Mouse (Mus musculus) lung, postnatal 0 days (tissue): ENCODE results near the gene Fmnl3. TPM values are rescaled to one million over a fixed set of nuclear protein-coding genes. Genes with fewer than 3 reads are reported as not detected.

ENCODE experiments used
- ATAC-seq: fragments of 200-750 bp; cut with Nextera tagmentation; 2 replicates; pipeline ENCODE4 v1.8.0; 2017; ENCODE audit warnings: moderate library complexity
- DNase-seq: peaks from one replicate; pipeline ENCODE4 v3.0.0-alpha.2; 2016; ENCODE audit warnings: low spot score
- H3K27ac ChIP-seq: fragments of 300-500 bp; sonication (generic); 2 replicates; pipeline ENCODE4 v1.5.1; 2014; ENCODE audit warnings: antibody characterized with exemption, mild to moderate bottlenecking, low read length, mixed read lengths
- H3K27me3 ChIP-seq: fragments of 300-500 bp; sonication (generic); replicated peaks from 2 replicates; pipeline ENCODE4 v1.6.1; 2014; ENCODE audit warnings: low read length, mixed read lengths; ENCODE audit not compliant: insufficient read depth
- H3K36me3 ChIP-seq: fragments of 300-500 bp; sonication (generic); 2 replicates; pipeline ENCODE4 v1.6.1; 2014; ENCODE audit warnings: low read length, mixed read lengths; ENCODE audit not compliant: insufficient read depth
- H3K4me1 ChIP-seq: fragments of 300-500 bp; sonication (generic); 2 replicates; pipeline ENCODE4 v1.6.1; 2014; ENCODE audit warnings: antibody characterized with exemption, low read depth, low read length, mixed read lengths; ENCODE audit not compliant: insufficient read depth
- H3K4me2 ChIP-seq: fragments of 300-500 bp; sonication (generic); replicated peaks from 2 replicates; pipeline ENCODE4 v1.6.1; 2014; ENCODE audit warnings: low read depth, mild to moderate bottlenecking, low read length, moderate library complexity, mixed read lengths
- H3K4me3 ChIP-seq: fragments of 300-500 bp; sonication (generic); 2 replicates; pipeline ENCODE4 v1.5.1; 2014; ENCODE audit warnings: low read depth, low read length
- H3K9ac ChIP-seq: fragments of 300-500 bp; sonication (generic); replicated peaks from 2 replicates; pipeline ENCODE4 v1.6.1; 2014; ENCODE audit warnings: low read depth, mild to moderate bottlenecking
- H3K9me3 ChIP-seq: fragments of 300-500 bp; sonication (generic); 2 replicates; pipeline ENCODE4 v1.6.1; 2016; ENCODE audit warnings: low read length, mixed read lengths
- CTCF ChIP-seq: IDR thresholded peaks from 2 replicates; pipeline ENCODE4 v1.5.1; 2016; ENCODE audit warnings: antibody characterized with exemption, mild to moderate bottlenecking
- EP300 ChIP-seq: IDR thresholded peaks from 2 replicates; pipeline ENCODE4 v1.6.1; 2016; ENCODE audit warnings: antibody characterized with exemption, mild to moderate bottlenecking, control low read depth
- WGBS: fragments of 180-500 bp; shearing (Covaris S2); extraction: QIAGEN DNeasy Blood & Tissue Kit; methylation state at CpG from one replicate; pipeline ENCODE4 v1.1.7; 2014; 5-methylcytosine and 5-hydroxymethylcytosine counted together
- polyA plus RNA-seq: library from polyadenylated mRNA; unstranded; fragments of >200 nt; fragmentation: Nextera tagmentation; extraction: Ambion mirVana; gene quantifications from 2 replicates; pipeline ENCODE4 v1.2.1, GENCODE M21; 2015

Fmnl3 gene
- polyA plus RNA-seq, 1 experiment from 2014 or later, result 25.8 TPM

DNA sequence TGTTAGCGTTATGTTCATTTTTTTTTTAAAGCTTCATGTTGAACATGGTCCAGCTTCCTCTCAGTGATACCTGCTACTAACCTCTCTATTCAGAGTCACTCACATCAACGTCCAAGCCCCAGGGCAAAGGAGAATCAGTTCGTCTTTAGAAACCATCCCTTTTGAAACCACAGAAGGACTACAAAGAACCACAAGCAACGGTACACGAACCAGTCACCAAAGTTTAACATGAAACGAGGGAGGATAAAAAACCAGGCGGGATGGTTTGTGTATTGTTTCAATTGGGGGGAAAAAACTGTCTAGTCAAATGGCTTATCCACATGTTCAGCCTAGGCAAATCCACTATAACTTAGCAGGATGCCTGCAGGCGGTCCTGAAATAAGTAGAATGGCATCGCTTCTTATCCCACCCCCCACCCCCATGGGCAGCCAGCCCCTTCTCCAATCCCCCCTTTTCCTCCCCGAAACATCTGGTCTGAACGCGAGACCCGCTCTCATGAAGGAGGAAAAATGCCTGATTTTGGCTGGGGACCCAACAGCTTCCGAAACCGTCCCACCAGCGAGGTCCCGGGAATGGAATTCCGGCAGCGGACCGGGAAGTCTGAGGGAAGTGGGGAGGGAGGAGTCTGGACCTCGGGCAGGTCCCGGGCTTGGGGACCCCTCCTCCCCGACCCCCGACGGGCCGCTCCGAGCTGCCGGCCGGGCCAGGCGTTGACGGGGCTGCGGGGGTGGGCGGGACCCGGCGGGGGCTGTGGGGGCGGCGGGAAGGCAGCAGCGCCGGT lies 701 bp downstream of the Fmnl3 start:
- no peaks in the 10 kb centered on the region for H3K36me3 ChIP-seq
- peak overlapping the region; percentile 94 for H3K4me3 ChIP-seq
- peak; percentile 57 for ATAC-seq
- no peaks in the 10 kb centered on the region for H3K9me3 ChIP-seq
- peak overlapping the region; percentile 90 for H3K27ac ChIP-seq
- no peak for TF ChIP-seq CTCF
- TF ChIP-seq EP300, result no peak
- H3K4me2 ChIP-seq, result peak overlapping the region; percentile 88
- peak overlapping the region; percentile 81 for H3K9ac ChIP-seq
- peak; percentile 69 for DNase-seq
- WGBS, result 2% methylated on average over 20 of the region's 39 CpGs
- H3K4me1 ChIP-seq, result 0 out of 2 replicates have a peak, but pooled peaks cover 3% of the 10 kb centered on the region
- no peaks in the 10 kb centered on the region for H3K27me3 ChIP-seq

DNA sequence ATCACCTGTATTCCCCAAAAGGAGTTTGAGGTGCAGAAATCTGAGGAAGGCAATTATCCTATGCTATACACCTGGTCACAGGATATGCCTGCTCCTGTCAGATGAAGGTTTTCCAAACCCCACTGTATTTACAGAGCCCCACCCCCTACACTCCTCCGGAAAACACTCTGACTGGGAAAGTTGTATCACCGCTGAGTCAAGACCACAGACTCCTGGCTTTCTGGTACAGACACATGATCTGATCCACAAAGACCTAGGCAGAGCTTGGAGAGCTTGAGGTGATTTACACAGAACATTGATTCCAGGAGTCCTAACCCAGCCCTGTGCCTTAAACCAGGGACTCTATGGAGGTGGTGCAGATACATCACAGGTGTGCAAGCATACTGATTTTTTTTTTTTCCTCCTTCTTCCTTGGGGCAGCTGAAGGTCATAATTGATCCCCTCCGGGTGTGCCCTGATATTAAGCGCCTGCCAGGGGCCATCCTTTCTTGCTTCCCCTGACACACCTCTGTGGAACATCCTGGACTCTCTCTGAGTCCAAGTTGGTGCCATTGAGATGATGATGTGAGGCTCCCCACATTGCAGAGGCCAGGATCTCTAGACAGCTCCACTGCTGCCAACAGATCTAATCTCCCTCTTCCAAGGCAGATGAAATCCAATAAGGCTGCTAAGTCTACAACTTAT lies 1.6 kb downstream of the Fmnl3 start:
- Histone ChIP-seq H3K27me3 (no peaks in the 10 kb centered on the region), H3K27ac (no peak overlapping the region), H3K9me3 (no peaks in the 10 kb centered on the region), H3K36me3 (no peaks in the 10 kb centered on the region), H3K4me2 (peak overlapping the region; percentile 88), H3K4me1 (peaks cover 7% of the 10 kb centered on the region; the same call in 1 of the 2 replicates), H3K9ac (0 out of 2 replicates have a peak overlapping the region, but pooled peaks have one; percentile 19), H3K4me3 (peak overlapping the region; percentile 94)
- ATAC-seq (no peak), DNase-seq (peak; percentile 12)
- WGBS, result 30% methylated on average over 4 of the region's 4 CpGs
- no peak for TF ChIP-seq CTCF
- no peak for TF ChIP-seq EP300

GRCm38 (mm10) chr15:99364921-99365320 lies 5.4 kb downstream of the Fmnl3 start:
- H3K9ac ChIP-seq, result no peak overlapping the region
- WGBS, result 66% methylated on average over 8 of the region's 8 CpGs
- DNase-seq, result peak; percentile 16

DNA sequence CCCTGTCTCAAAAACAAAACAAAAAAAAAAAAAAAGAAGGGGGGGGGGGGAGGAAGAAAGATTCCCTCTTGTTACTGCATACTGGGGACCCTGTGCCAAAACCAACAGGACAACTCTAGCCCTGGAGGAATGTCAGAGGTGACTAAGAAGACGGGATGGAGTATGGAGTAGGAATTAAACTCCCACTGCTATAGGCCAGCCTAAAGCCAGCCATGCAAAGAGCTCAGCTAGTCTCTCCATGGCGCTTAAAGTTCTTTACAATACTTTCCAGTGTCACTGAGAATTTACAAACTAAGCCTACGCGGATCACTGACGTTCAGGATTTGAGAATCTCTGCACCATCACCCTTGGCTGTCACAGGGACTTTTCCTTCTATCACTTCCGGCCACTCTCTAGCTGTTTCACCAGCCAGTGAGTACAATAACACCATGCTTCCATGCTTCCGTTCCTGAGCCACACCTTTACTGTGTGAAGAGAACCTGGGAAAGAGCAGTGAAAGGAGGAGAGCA lies 6.2 kb downstream of the Fmnl3 start:
- H3K36me3 ChIP-seq, result no peaks in the 10 kb centered on the region
- WGBS, result 46% methylated on average over 7 of the region's 7 CpGs
- H3K27ac ChIP-seq, result peak overlapping the region; percentile 40; the same call in 1 of the 2 replicates

More at GRCm38 (mm10) chr15:99364921-99365320, 5.4 kb downstream of the Fmnl3 start:
- peak overlapping the region; percentile 40; the same call in 1 of the 2 replicates for H3K27ac ChIP-seq
- TF ChIP-seq CTCF (no peak), EP300 (no peak)
- no peaks in the 10 kb centered on the region for H3K9me3 ChIP-seq
- ATAC-seq, result no peak
- H3K4me3 ChIP-seq, result no peak overlapping the region
- no peaks in the 10 kb centered on the region for H3K27me3 ChIP-seq
- H3K36me3 ChIP-seq, result no peaks in the 10 kb centered on the region
- H3K4me1 ChIP-seq, result peaks cover 7% of the 10 kb centered on the region; the same call in 1 of the 2 replicates
- no peak overlapping the region for H3K4me2 ChIP-seq

GRCm38 (mm10) chr15:99358952-99359351 lies 11.3 kb downstream of the Fmnl3 start:
- no peaks in the 10 kb centered on the region for H3K27me3 ChIP-seq
- H3K4me1 ChIP-seq, result no peaks in the 10 kb centered on the region
- no peak overlapping the region for H3K4me3 ChIP-seq
- ATAC-seq (no peak), DNase-seq (no peak)
- H3K4me2 ChIP-seq, result no peak overlapping the region
- H3K36me3 ChIP-seq, result no peaks in the 10 kb centered on the region
- H3K9me3 ChIP-seq, result no peaks in the 10 kb centered on the region
- H3K9ac ChIP-seq, result no peak overlapping the region
- TF ChIP-seq CTCF (no peak), EP300 (no peak)
- 79% methylated on average over 9 of the region's 9 CpGs for WGBS
- no peak overlapping the region for H3K27ac ChIP-seq

More for the DNA sequence above, 6.2 kb downstream of the Fmnl3 start:
- no peak overlapping the region for H3K9ac ChIP-seq
- DNase-seq, result peak; percentile 39
- no peaks in the 10 kb centered on the region for H3K27me3 ChIP-seq
- no peak overlapping the region for H3K4me2 ChIP-seq
- ATAC-seq, result no peak
- no peak overlapping the region for H3K4me3 ChIP-seq
- TF ChIP-seq CTCF, result no peak
- no peak for TF ChIP-seq EP300
- peaks cover 7% of the 10 kb centered on the region; the same call in 1 of the 2 replicates for H3K4me1 ChIP-seq
- H3K9me3 ChIP-seq, result no peaks in the 10 kb centered on the region

DNA sequence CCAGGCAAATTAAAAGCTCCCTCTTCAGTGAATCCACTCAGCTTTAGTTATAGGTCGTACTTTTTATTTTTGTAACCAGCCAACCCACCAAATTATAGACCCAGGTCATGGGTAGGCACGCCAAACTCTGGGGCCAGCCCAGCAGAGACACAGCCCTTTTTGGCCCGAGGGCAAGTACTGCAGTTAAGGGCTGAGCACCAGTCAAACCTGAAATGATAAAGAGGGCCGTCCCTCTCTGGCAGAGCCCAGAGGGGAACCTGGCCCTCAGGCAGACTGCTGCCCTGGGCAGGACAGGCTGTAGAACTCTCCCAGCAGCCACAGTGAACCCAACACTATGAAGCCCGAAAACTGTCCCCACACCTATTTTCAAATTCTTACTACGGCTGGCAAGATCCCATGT lies 13.8 kb downstream of the Fmnl3 start:
- no peaks in the 10 kb centered on the region for H3K36me3 ChIP-seq
- H3K9me3 ChIP-seq, result no peaks in the 10 kb centered on the region
- no peak overlapping the region for H3K4me2 ChIP-seq
- ATAC-seq (no peak), DNase-seq (no peak)
- no peaks in the 10 kb centered on the region for H3K27me3 ChIP-seq
- no peak overlapping the region for H3K9ac ChIP-seq
- TF ChIP-seq CTCF, result no peak
- TF ChIP-seq EP300, result no peak
- H3K27ac ChIP-seq, result no peak overlapping the region
- WGBS, result 58% methylated on average over 6 of the region's 6 CpGs
- H3K4me1 ChIP-seq, result no peaks in the 10 kb centered on the region; the same call in 1 of the 2 replicates
- H3K4me3 ChIP-seq, result no peak overlapping the region
